Mouse (Mus musculus) skeletal muscle tissue, adult 2 months (tissue): Measurements from ENCODE around the gene Twnk.

ENCODE experiments used
- DNase-seq: peaks from one replicate; pipeline ENCODE4 v3.0.0-alpha.2; 2012; ENCODE audit warnings: low read depth, low spot score

The Twnk gene

GRCm38 (mm10) chr19:45005444-45005843 lies at the start of gene Twnk:
TSS of gene Twnk (plus strand) at chr19:45005663.
- no peak for DNase-seq

- DNase-seq, result no peak
These were observed 45.8 kb upstream of the Twnk start for GRCm38 (mm10) chr19:44959633-44960032.

DNA sequence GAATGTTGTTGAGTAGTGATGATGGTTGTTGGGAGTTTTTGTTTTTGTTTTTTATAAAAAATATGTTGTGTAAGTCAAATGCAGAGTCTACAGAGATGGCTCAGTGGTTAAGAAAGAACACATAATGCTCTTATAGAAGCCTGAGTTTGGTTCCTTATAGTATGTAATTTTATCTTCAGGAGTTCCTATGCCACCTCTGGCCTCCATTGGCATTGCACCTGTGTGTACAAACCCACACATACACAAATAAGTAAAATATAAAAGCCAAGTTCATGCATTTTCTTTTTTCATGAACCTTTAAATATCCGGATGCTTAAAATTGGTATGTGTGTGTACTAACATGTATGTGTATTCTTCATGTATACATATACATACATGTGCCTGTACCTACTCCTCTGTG lies 39.5 kb upstream of the Twnk start:
- DNase-seq, result no peak

DNA sequence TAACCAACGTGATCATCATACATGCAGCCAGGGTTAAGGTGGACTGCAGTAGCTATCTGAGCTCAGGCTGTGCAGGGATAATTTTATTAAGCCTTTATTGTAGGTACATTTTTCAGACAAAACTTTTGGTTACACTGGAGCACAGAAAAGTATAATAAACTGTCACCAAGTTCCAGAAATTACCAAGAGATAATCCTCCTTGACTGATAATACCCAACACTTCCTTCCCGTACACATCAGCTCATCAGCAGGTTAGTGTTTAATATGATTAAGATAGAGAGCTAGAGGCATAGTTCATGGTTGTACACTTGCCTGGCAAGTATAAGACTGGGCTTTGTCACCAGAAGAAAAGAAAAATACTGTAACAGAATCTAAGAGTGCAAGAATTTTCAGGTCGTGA lies 37.1 kb upstream of the Twnk start:
- DNase-seq, result no peak

GRCm38 (mm10) chr19:44976636-44977035 lies 28.8 kb upstream of the Twnk start:
- no peak for DNase-seq

- DNase-seq, result no peak
These were observed 28.3 kb upstream of the Twnk start for GRCm38 (mm10) chr19:44977148-44977547.

GRCm38 (mm10) chr19:44980787-44981186 lies 24.7 kb upstream of the Twnk start:
- DNase-seq, result no peak

GRCm38 (mm10) chr19:44982477-44983115 lies 22.9 kb upstream of the Twnk start:
- DNase-seq, result no peak

GRCm38 (mm10) chr19:44983366-44983765 lies 22.1 kb upstream of the Twnk start:
- DNase-seq, result no peak

GRCm38 (mm10) chr19:44984420-44984819 lies 21.0 kb upstream of the Twnk start:
- DNase-seq, result no peak

DNA sequence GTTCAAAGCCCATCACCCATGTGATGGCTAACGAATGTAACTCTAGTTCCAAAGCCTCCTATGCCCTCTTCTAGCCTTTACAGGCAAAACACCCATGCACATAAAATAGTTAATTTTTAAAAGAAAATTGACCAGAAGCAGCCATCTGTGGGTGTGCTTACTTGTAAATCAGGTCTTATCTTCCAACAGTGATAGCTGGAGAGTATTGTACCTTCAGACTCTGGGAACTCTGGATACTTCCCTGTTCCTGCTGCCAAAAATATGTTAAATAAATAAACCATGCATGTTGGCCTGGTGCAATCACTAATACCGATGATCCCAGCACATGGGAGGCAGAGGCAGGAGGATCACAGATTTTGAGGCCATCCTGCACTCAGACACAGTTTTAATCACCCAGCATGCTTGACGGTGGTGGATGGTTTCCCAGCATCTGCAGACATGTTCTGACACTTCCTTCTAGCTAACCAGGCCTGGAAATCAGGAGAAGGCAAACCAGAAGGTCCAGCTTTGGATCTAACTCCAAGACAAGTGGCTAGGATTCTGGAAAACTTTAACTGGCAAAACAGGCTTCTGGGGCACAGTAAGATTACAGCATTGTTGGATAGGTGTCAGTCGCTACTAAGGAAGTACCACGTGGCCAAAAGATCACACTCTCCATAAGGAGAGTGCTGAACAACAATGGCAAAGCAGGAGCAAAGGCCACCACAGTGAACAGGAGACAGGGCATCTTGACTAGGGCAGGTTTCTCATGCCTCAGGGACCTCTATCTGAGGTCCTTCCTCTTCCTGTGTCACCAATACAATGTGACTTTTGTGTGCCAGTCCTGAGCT lies 20.1 kb upstream of the Twnk start:
- DNase-seq, result no peak

DNA sequence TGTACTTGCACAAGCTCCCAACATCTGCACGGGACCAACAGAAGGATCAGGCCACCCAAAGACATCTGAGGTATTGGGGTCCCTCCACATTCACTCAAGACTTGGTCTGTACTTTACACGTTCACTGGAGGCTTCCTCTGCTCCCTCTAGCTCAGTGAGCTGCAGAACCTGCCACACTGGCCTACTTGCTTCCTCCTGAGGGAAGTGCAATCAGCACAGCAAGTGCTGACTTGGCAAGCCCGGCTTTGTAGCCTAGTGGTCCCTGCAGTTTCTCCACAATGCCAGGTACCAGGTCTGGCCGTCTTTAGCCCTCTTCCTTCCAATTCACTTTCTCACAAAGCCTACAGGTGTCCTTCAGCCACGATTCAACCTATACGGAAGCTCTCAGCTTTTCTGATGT lies 18.5 kb upstream of the Twnk start:
- DNase-seq, result no peak

DNA sequence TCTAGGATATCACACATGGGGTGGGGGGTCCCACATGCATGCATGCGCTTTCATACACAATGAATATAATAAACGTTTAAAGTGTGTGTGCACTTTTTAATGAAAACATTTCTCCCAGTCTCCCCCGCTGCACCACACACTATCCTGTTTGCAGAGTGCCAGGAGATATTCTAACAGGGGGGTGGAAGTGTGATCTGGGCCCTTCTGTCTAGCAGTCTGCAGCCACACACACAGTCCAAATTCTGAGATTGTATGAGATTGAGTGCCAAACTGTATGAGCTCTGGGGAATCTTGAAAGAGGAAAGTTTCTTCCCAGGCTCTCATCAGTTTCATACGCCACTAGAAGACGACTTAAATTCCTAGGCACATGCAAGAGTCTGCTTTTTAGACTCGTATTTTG lies 17.6 kb upstream of the Twnk start:
- no peak for DNase-seq

DNA sequence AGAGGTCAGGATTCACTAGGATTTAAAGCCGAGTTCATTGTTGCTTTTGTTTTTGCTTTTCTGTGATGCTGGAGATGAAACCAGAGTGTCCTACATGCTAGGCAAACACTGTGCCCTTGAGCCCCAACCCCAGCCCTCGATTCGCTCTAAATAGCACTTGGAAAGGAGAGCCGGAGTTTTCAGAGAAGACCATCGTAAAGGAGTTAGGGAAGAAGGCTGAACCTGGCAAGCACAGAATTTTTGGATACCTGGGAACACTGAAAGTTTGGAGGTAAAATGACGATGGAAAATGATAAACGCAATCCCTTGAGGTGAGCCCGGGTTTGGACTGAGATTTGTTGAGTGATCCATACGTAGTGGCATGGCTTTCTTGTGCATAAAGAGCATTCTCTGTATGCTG lies 17.1 kb upstream of the Twnk start:
- DNase-seq, result no peak

DNA sequence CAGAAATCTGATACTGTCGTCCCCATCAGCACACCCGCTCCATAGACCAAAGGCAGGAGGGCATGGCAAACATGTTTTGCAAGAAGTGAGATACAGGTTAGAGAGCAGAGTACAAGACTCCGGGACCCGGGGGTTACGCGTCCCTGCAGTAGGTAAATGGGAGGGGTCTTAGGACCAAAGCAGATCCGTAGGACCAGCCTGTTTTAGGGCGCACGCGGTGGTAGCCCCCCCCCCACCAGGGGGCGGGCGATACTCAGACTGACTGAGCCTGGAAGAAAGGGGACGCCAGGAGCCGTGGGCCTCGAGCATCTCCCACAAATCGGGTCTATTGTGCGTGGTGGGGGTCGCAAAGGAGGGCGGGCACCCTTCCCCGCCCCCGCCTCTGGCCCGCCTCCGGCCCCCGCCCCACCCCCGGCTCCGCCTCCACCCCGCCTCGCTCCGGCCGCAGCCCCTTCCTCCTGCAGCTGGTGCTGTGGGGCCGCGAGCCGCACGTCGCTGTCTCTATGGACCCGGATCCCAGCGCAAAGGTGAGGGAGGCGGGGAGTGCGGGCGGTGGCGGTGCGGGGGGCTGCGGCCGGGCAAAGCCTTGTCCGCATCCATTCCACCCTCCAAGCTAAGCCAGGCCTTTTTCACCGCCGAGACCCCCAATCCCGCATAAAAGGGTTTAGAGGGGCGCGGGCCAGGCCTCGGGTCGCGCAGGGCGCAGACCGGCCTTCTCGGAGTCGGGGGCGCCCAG lies 16.5 kb upstream of the Twnk start, which contains the start of gene Sema4g:
Gene Sema4g (plus strand): TSS at position 271 of the 736 bp plus-strand sequence.
- DNase-seq, result no peak

DNA sequence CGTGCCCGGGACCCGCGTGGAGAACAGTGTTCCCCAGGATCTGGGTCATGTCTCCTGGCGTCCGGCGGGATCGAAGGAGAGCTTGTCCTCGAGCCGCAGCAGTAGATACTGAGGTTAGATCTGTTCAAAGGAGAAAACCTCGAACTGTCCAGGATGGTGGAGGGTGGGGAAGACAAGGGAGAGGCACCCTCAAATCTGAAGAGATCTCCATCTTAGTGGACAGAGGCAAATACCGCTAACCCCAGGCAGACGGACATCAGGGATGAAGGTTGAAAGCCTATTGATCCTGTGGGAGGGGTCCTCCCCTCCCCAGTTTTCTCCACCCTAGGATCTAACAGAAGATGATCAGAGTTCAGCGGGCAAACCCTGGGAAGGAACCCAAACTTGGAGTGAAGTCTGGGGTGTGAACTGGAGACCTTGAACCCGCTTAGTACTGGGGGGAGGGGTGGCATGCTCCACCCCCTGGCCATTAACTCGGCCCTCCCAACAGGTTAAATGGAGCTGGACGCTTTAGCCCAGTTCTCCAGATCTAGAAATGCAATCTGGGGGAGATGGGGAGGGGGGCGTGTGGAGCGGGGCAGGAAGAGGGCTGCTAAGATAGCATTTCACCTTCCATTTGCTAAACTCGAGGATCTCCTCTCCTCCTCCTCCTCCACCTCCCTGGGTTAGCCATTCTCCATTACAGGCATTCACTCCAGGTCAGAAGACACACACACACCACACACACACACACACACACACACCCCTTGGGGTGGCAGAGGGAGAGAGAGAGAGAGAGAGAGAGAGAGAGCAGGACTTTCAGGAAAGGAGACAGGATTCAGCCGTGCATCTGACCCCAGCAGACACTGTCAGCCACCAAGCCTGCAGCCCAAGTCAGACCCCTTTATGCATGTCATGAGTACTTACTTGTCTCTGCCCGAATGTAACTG lies 15.6 kb upstream of the Twnk start:
- DNase-seq, result no peak

DNA sequence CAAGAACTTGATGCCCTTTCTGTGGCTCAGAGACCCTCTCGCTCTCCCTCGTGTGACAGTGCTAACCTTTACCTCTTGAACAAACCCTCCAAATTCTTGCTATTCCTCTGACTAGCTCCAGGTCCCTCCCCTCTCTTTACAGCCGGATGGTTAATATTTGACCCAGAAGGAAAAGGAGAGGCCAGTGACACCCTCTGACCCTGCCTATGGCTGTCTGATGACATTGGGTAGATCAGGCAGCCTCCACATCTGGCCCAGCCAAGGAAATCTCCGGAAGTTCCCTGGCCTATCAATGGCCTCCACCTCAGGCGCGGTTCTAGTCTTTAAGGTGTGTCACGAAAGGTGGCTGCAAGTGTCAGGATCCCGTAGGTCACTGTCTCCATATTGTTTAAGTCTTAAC lies 14.4 kb upstream of the Twnk start:
- DNase-seq, result no peak

GRCm38 (mm10) chr19:44992246-44992645 lies 13.2 kb upstream of the Twnk start:
- DNase-seq, result no peak

GRCm38 (mm10) chr19:44992712-44993111 lies 12.8 kb upstream of the Twnk start:
- no peak for DNase-seq

GRCm38 (mm10) chr19:44997786-44998185 lies 7.7 kb upstream of the Twnk start:
- no peak for DNase-seq

- DNase-seq, result no peak
These were observed 5.8 kb upstream of the Twnk start for GRCm38 (mm10) chr19:44999647-45000046.
